Comparison of ENCODE assay signal across 16 mouse cellular contexts in genomic region chr19:59432286-59432685, GRCm38 (mm10). TPM values are rescaled to one million over a fixed set of nuclear protein-coding genes. Genes with fewer than 3 reads are reported as not detected.
DNase-seq lines count a peak whose midpoint lies in the region; ATAC-seq and TF ChIP-seq lines count a peak whose summit lies in the region.
"Had no signal": no experiment of that assay in that cellular context is flagged by ENCODE, and none has a peak within 500 bp of the region (broad histone marks: within the 10 kb centered on the region; RNA-seq: fewer than 3 reads in every experiment).

No protein-coding gene starts in this region.

- no peak for TF ChIP-seq EP300 in stomach, postnatal 0 days (optimal IDR thresholded peaks at IDR 0.05)

- 36% methylated on average over 6 of the region's 6 CpGs for WGBS in hindbrain, postnatal 0 days
- WGBS in hindbrain, embryonic 14.5 days: 58% methylated on average over 6 of the region's 6 CpGs
- 48% methylated on average over 6 of the region's 6 CpGs for WGBS in liver, embryonic 11.5 days
- 23% methylated on average over 6 of the region's 6 CpGs for WGBS in stomach, embryonic 14.5 days
- 33% methylated on average over 6 of the region's 6 CpGs for WGBS in stomach, postnatal 0 days
- WGBS in limb, embryonic 14.5 days: 20% methylated on average over 6 of the region's 6 CpGs

- no peaks in the 10 kb centered on the region for H3K36me3 ChIP-seq in hindbrain, postnatal 0 days (ENCODE audit: insufficient read depth, low read length)
- no peaks in the 10 kb centered on the region for H3K36me3 ChIP-seq in hindbrain, embryonic 14.5 days (replicated peaks; ENCODE audit: control insufficient read depth, insufficient read depth)
- H3K36me3 ChIP-seq in liver, embryonic 11.5 days (ENCODE audit: control insufficient read depth, insufficient read depth, low read length): no peaks in the 10 kb centered on the region
- H3K36me3 ChIP-seq in stomach, embryonic 14.5 days (ENCODE audit: control insufficient read depth, insufficient read depth, low read length): no peaks in the 10 kb centered on the region
- no peaks in the 10 kb centered on the region for H3K36me3 ChIP-seq in stomach, postnatal 0 days (ENCODE audit: control insufficient read depth, insufficient read depth, low read length)
- peaks cover 4% of the 10 kb centered on the region; the same call in 1 of the 2 replicates for H3K36me3 ChIP-seq in limb, embryonic 14.5 days (ENCODE audit: control insufficient read depth, insufficient read depth, low read length)
- H3K36me3 ChIP-seq: embryonic facial prominence, embryonic 15.5 days; hindbrain, embryonic 15.5 days; midbrain, embryonic 12.5 days had no signal

- peak; percentile 27 for DNase-seq in hindbrain, postnatal 0 days (ENCODE audit: low spot score)
- no peak for DNase-seq in hindbrain, embryonic 14.5 days (ENCODE audit: low spot score)
- DNase-seq in liver: peak; percentile 8
- DNase-seq in liver, embryonic 11.5 days (ENCODE audit: low spot score): no peak
- DNase-seq in stomach, postnatal 0 days (ENCODE audit: low spot score): no peak
- peak; percentile 74 for DNase-seq in limb, embryonic 14.5 days (ENCODE audit: low spot score)
- DNase-seq: cerebellum, adult 11-12 months; heart, postnatal 10 days; lung, adult 18-20 months had no signal

- ATAC-seq in hindbrain, postnatal 0 days: no peak
- ATAC-seq in hindbrain, embryonic 14.5 days (ENCODE audit: low FRiP score): no peak
- ATAC-seq in liver, embryonic 11.5 days (replicated peaks; ENCODE audit: low FRiP score): no peak
- peak; percentile 46; the same call in 1 of the 2 replicates for ATAC-seq in stomach, embryonic 14.5 days (ENCODE audit: insufficient number of reproducible peaks, insufficient read depth, low FRiP score, low read depth)
- ATAC-seq in stomach, postnatal 0 days (ENCODE audit: low FRiP score, low TSS enrichment): no peak
- peak; percentile 71 for ATAC-seq in limb, embryonic 14.5 days (ENCODE audit: low FRiP score, low read depth)

- no peaks in the 10 kb centered on the region for H3K27me3 ChIP-seq in hindbrain, postnatal 0 days (ENCODE audit: insufficient read depth, low read length)
- no peaks in the 10 kb centered on the region for H3K27me3 ChIP-seq in hindbrain, embryonic 14.5 days (ENCODE audit: control insufficient read depth, insufficient read depth, low read length)
- 0 out of 2 replicates have a peak, but pooled peaks cover 3% of the 10 kb centered on the region for H3K27me3 ChIP-seq in liver, embryonic 11.5 days (replicated peaks; ENCODE audit: control insufficient read depth, insufficient read depth, low read length)
- H3K27me3 ChIP-seq in stomach, embryonic 14.5 days (ENCODE audit: control insufficient read depth, insufficient read depth, low read length): no peaks in the 10 kb centered on the region
- no peaks in the 10 kb centered on the region for H3K27me3 ChIP-seq in stomach, postnatal 0 days (ENCODE audit: control insufficient read depth, insufficient read depth, low read length)
- no peaks in the 10 kb centered on the region for H3K27me3 ChIP-seq in limb, embryonic 14.5 days (ENCODE audit: control insufficient read depth, insufficient read depth, low read length)
- H3K27me3 ChIP-seq: embryonic facial prominence, embryonic 15.5 days had no signal

- no peak for TF ChIP-seq POLR2A in limb, embryonic 14.5 days (IDR thresholded peaks at IDR 0.05; ENCODE audit: borderline replicate concordance, extremely low read depth, insufficient read depth, insufficient read length)

- H3K4me3 ChIP-seq in hindbrain, postnatal 0 days (ENCODE audit: low read length): no peak overlapping the region
- H3K4me3 ChIP-seq in hindbrain, embryonic 14.5 days (replicated peaks; ENCODE audit: low read length): no peak overlapping the region
- H3K4me3 ChIP-seq in liver, embryonic 11.5 days (ENCODE audit: low read depth, low read length): no peak overlapping the region
- H3K4me3 ChIP-seq in stomach, embryonic 14.5 days (ENCODE audit: low read depth, low read length): no peak overlapping the region
- H3K4me3 ChIP-seq in stomach, postnatal 0 days (ENCODE audit: low read depth, low read length): no peak overlapping the region
- no peak overlapping the region for H3K4me3 ChIP-seq in limb, embryonic 14.5 days (replicated peaks; ENCODE audit: low read length)
- H3K4me3 ChIP-seq: embryonic facial prominence, embryonic 15.5 days; hindbrain, embryonic 15.5 days; midbrain, embryonic 12.5 days had no signal

- no peak overlapping the region for H3K27ac ChIP-seq in hindbrain, postnatal 0 days
- no peak overlapping the region for H3K27ac ChIP-seq in hindbrain, embryonic 14.5 days
- no peak overlapping the region for H3K27ac ChIP-seq in liver, embryonic 11.5 days (ENCODE audit: low read depth, low read length)
- H3K27ac ChIP-seq in stomach, embryonic 14.5 days (ENCODE audit: low read length): no peak overlapping the region
- no peak overlapping the region for H3K27ac ChIP-seq in stomach, postnatal 0 days (replicated peaks)
- H3K27ac ChIP-seq in limb, embryonic 14.5 days (replicated peaks; ENCODE audit: low read depth, low read length): 0 out of 2 replicates have a peak overlapping the region, but pooled peaks have one; percentile 26
- H3K27ac ChIP-seq: embryonic facial prominence, embryonic 15.5 days; hindbrain, embryonic 15.5 days; macrophage; midbrain, embryonic 12.5 days had no signal

- H3K4me2 ChIP-seq in hindbrain, postnatal 0 days (ENCODE audit: low read depth, low read length): no peak overlapping the region
- no peak overlapping the region for H3K4me2 ChIP-seq in hindbrain, embryonic 14.5 days (replicated peaks)
- H3K4me2 ChIP-seq in liver, embryonic 11.5 days: no peak overlapping the region
- no peak overlapping the region for H3K4me2 ChIP-seq in stomach, embryonic 14.5 days (replicated peaks; ENCODE audit: low read depth, low read length)
- no peak overlapping the region for H3K4me2 ChIP-seq in stomach, postnatal 0 days (replicated peaks; ENCODE audit: low read depth)
- H3K4me2 ChIP-seq in limb, embryonic 14.5 days (replicated peaks; ENCODE audit: low read depth, low read length, severe bottlenecking): no peak overlapping the region
- H3K4me2 ChIP-seq: embryonic facial prominence, embryonic 15.5 days; hindbrain, embryonic 15.5 days; midbrain, embryonic 12.5 days had no signal

- TF ChIP-seq CTCF in hindbrain, postnatal 0 days (IDR thresholded peaks at IDR 0.05; ENCODE audit: low read depth): no peak
- TF ChIP-seq CTCF in stomach, postnatal 0 days (IDR thresholded peaks at IDR 0.05; ENCODE audit: low read depth): no peak

- H3K9me3 ChIP-seq in hindbrain, postnatal 0 days (ENCODE audit: low read length): no peaks in the 10 kb centered on the region
- 0 out of 2 replicates have a peak, but pooled peaks cover 7% of the 10 kb centered on the region for H3K9me3 ChIP-seq in hindbrain, embryonic 14.5 days (ENCODE audit: control insufficient read depth, low read length)
- no peaks in the 10 kb centered on the region for H3K9me3 ChIP-seq in liver, embryonic 11.5 days (ENCODE audit: control insufficient read depth, low read length)
- no peaks in the 10 kb centered on the region for H3K9me3 ChIP-seq in stomach, embryonic 14.5 days (ENCODE audit: control insufficient read depth, low read depth, low read length)
- H3K9me3 ChIP-seq in stomach, postnatal 0 days (ENCODE audit: control insufficient read depth, low read length): no peaks in the 10 kb centered on the region
- H3K9me3 ChIP-seq in limb, embryonic 14.5 days (ENCODE audit: control insufficient read depth, low read length): peaks cover 3% of the 10 kb centered on the region; the same call in 1 of the 2 replicates
- H3K9me3 ChIP-seq: embryonic facial prominence, embryonic 15.5 days; hindbrain, embryonic 15.5 days; midbrain, embryonic 12.5 days had no signal

- no peaks in the 10 kb centered on the region for H3K4me1 ChIP-seq in hindbrain, postnatal 0 days (ENCODE audit: insufficient read depth, low read length)
- H3K4me1 ChIP-seq in hindbrain, embryonic 14.5 days (replicated peaks; ENCODE audit: control insufficient read depth, insufficient read depth, low read length): no peaks in the 10 kb centered on the region
- H3K4me1 ChIP-seq in liver, embryonic 11.5 days (replicated peaks; ENCODE audit: control insufficient read depth, insufficient read depth, low read length): no peaks in the 10 kb centered on the region
- peaks cover 6% of the 10 kb centered on the region; the same call in 1 of the 2 replicates for H3K4me1 ChIP-seq in stomach, embryonic 14.5 days (ENCODE audit: control insufficient read depth, insufficient read depth, low read length)
- no peaks in the 10 kb centered on the region for H3K4me1 ChIP-seq in stomach, postnatal 0 days (replicated peaks; ENCODE audit: control insufficient read depth, insufficient read depth)
- peaks cover 23% of the 10 kb centered on the region for H3K4me1 ChIP-seq in limb, embryonic 14.5 days (ENCODE audit: control insufficient read depth, insufficient read depth, low read length)
- H3K4me1 ChIP-seq: hindbrain, embryonic 15.5 days; midbrain, embryonic 12.5 days had no signal

- no peak overlapping the region for H3K9ac ChIP-seq in hindbrain, postnatal 0 days (replicated peaks; ENCODE audit: low read length)
- H3K9ac ChIP-seq in hindbrain, embryonic 14.5 days: no peak overlapping the region
- no peak overlapping the region for H3K9ac ChIP-seq in liver, embryonic 11.5 days (ENCODE audit: low read depth, low read length)
- no peak overlapping the region for H3K9ac ChIP-seq in stomach, embryonic 14.5 days (replicated peaks; ENCODE audit: low read depth, low read length)
- H3K9ac ChIP-seq in stomach, postnatal 0 days (ENCODE audit: low read length): no peak overlapping the region
- no peak overlapping the region for H3K9ac ChIP-seq in limb, embryonic 14.5 days (ENCODE audit: low read depth, low read length, severe bottlenecking)
- H3K9ac ChIP-seq: embryonic facial prominence, embryonic 15.5 days; hindbrain, embryonic 15.5 days; midbrain, embryonic 12.5 days had no signal

RNA-seq across cellular contexts. Expression of gene Emx2, which starts 25.9 kb away (rescaled TPM):
- 0.18 and 0.47 TPM in 2 replicates for total RNA-seq in hindbrain, postnatal 0 days (2014; rRNA removed)
- 0.08 and 0.15 TPM in 2 replicates for polyA plus RNA-seq in hindbrain, postnatal 0 days (2015; fragmentation: Nextera tagmentation; extraction: Ambion mirVana)
- polyA plus RNA-seq in hindbrain, embryonic 14.5 days (2014; fragmentation: Nextera tagmentation; extraction: Ambion mirVana): 0.26 TPM in 1 of 2 replicates, not detected in the other
- polyA plus RNA-seq in liver, embryonic 11.5 days (2014; fragmentation: Nextera tagmentation; extraction: Ambion mirVana): 0.29 and 0.56 TPM in 2 replicates
- 0.22 and 0.30 TPM in 2 replicates for polyA plus RNA-seq in stomach, embryonic 14.5 days (2014; fragmentation: Nextera tagmentation; extraction: Ambion mirVana)
- polyA plus RNA-seq in stomach, postnatal 0 days (2015; fragmentation: Nextera tagmentation; extraction: Ambion mirVana): 0.05 and 0.08 TPM in 2 replicates
- 17.3 and 20.5 TPM in 2 replicates for polyA plus RNA-seq in limb, embryonic 14.5 days (2012; rRNA removed)
- 13.1 and 16.1 TPM in 2 replicates for polyA plus RNA-seq in limb, embryonic 14.5 days (2014; fragmentation: Nextera tagmentation; extraction: Ambion mirVana)
- total RNA-seq: heart, postnatal 10 days had no signal
- polyA plus RNA-seq: C2C12; macrophage; spleen, adult 2 months had no signal

Comparison
In these comparisons a context has a peak if more than half of its experiments do, and no peak if none do; other contexts are left out.
1. ATAC-seq: peak in stomach, embryonic 14.5 days (single experiment) and limb, embryonic 14.5 days (single experiment); none in hindbrain, postnatal 0 days (single experiment), hindbrain, embryonic 14.5 days (single experiment), liver, embryonic 11.5 days (single experiment) and stomach, postnatal 0 days (single experiment).
2. DNase-seq: peak in hindbrain, postnatal 0 days (single experiment), liver (single experiment) and limb, embryonic 14.5 days (single experiment); none in hindbrain, embryonic 14.5 days (single experiment), liver, embryonic 11.5 days (single experiment) and stomach, postnatal 0 days (single experiment).